Mouse (Mus musculus) layer of hippocampus, adult 2 months (tissue): Measurements from ENCODE around the gene Tcp11l2. TPM values are rescaled to one million over a fixed set of nuclear protein-coding genes. Genes with fewer than 3 reads are reported as not detected.

ENCODE experiments used
- DNase-seq, 2 experiments: peaks; one replicate each; pipeline ENCODE4 v3.0.0; 2022; ENCODE audit warnings: low spot score in 2 of 2
- H3K27ac ChIP-seq: fragments of 200-600 bp; 2 replicates; pipeline ENCODE4 v1.8.1; 2022
- H3K4me3 ChIP-seq: fragments of 200-600 bp; 2 replicates; pipeline ENCODE4 v1.8.1; 2022; ENCODE audit warnings: mild to moderate bottlenecking
- CTCF ChIP-seq: fragments of 200-600 bp; conservative IDR thresholded peaks from 2 replicates; pipeline ENCODE4 v1.8.1; 2022; ENCODE audit warnings: antibody characterized with exemption, mild to moderate bottlenecking, moderate library complexity
- long read RNA-seq, 2 experiments: library from polyadenylated mRNA; stranded (forward); transcript quantifications; one replicate each; pipeline ENCODE4 v2.0.0; 2021; ENCODE audit warnings: borderline mapping rate in 2 of 2
- total RNA-seq, 2 experiments: library from RNA; stranded (reverse); gene quantifications; 2 replicates each; pipeline ENCODE4 v1.2.3; 2021

The Tcp11l2 gene
- total RNA-seq = 10 to 100 TPM; 27.3 to 29.4 TPM
- long read RNA-seq, experiment 1, transcript Tcp11l2-201 (10 exons, 2,725 nt) = major isoform, 24 of 27 reads
- long read RNA-seq, experiment 1, partial matches to known transcripts = 1 of 27 reads
- long read RNA-seq, experiment 1, other reads (novel, unspliced or antisense) = 2 of 27 reads
- long read RNA-seq, experiment 2, transcript Tcp11l2-201 (10 exons, 2,725 nt) = major isoform, 26 of 31 reads
- long read RNA-seq, experiment 2, partial matches to known transcripts = 2 of 31 reads
- long read RNA-seq, experiment 2, other reads (novel, unspliced or antisense) = 3 of 31 reads

- peak within 1 kb of the TSS; percentile 99 for H3K27ac ChIP-seq
- H3K4me3 ChIP-seq = peak within 1 kb of the TSS; percentile 96
- peak; percentile 38 for TF ChIP-seq CTCF
- DNase-seq = peak; percentile 92 to 94
Measured at GRCm38 (mm10) chr10:84576395-84577070, at the start of gene Tcp11l2. TSS of gene Tcp11l2 (plus strand) at chr10:84576626.

DNA sequence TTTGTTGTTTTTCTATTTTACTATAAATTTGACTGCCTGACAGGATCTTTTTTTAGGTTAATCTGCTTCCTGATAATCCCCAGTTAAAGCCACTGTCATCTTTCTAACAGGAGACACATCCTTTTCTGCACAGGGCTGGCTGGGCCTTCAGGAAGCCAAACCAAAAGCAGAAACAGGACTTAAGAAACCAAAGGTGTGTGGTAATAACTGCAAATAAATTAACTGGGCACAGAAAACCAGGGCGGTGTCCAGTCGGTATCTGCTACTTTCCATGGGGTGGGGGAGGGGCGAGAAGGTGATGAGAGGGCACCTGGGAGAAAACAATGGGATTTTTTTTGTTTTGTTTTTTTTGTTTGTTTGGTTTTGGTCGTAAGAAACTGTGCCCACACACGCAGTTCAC is 49.4 kb upstream of the Tcp11l2 start:
- TF ChIP-seq CTCF = no peak
- no peak overlapping the region for H3K27ac ChIP-seq
- no peak for DNase-seq
- H3K4me3 ChIP-seq = no peak overlapping the region

DNA sequence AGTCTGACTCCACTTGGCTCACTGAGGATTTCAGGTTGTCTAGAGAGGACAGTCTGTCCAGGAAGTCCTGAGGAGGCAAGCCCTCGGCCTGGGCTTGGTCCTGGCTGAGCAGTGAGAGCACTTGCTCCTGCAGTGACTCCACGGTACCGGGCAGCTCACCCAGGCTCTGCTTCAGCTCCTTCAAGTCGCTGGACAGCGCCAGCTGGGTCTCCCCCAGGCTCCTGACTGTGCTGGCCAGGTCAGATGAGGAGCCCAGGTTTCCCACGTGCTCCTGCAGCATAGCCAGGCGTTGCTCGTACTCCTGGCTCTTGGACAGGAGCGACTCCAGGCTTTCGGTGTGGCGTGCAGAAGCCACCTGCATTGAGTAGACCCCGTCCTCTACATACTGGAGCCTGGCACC is 48.8 kb upstream of the Tcp11l2 start:
- no peak for TF ChIP-seq CTCF
- no peak for DNase-seq
- H3K4me3 ChIP-seq = no peak overlapping the region
- no peak overlapping the region for H3K27ac ChIP-seq

GRCm38 (mm10) chr10:84530388-84530787 is 46.0 kb upstream of the Tcp11l2 start:
- H3K4me3 ChIP-seq = no peak overlapping the region
- DNase-seq = no peak
- TF ChIP-seq CTCF = no peak

DNA sequence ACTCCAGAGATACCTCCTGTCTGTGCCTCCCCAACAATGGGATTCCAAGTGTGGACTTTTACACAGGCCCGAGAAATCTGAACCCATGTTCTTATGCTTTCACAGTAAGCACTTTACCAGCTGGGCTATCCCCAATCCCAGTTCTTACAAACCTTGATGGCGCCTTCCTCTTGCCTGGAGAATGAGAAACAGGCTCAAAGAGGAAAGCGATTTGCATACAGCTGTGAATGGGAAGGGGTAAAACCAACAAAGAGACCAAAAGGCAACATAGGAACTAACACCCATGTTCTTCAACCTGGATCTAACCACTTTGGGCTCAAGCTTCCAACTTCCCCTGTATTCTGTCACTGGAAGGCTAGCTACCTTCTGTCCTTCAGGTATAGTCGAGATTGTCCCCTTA is 44.9 kb upstream of the Tcp11l2 start:
- no peak for TF ChIP-seq CTCF
- Histone ChIP-seq H3K4me3 (no peak overlapping the region), H3K27ac (no peak overlapping the region)
- DNase-seq = no peak

More at GRCm38 (mm10) chr10:84530388-84530787, 46.0 kb upstream of the Tcp11l2 start:
- no peak overlapping the region for H3K27ac ChIP-seq

DNA sequence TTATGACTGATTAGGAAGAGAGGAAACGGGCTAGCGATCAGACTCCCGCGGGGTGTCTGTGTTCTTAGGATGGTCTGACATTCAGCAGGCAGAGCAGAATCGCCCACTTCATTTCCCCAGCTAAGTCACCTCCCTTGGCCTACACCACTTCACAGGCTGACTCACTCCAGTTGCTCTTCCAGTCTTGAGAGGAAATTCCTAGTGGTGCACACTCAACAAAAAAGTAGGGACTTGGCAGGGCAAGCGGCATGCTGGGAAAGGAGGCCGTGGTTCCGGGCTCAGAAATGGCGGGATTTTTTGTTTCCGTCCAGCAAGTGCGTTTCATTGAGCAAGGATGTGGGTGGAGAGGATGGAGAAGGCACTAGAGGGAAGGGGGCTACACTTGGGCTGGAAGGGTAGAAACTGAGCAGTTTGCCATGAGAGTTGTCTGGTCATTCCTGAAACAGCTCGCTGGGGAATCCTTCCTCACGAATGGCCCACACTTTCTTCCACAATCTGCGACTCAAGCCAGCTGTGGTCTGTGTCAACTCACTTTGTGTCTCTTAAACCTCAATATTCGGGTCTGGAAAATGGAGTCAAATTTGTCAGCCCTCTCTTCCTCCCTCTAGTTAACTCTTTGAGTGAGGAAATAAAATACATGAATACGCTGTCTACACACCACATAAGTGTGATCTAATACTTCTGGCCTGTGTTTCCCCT is 44.1 kb upstream of the Tcp11l2 start:
- TF ChIP-seq CTCF = no peak
- no peak for DNase-seq
- Histone ChIP-seq H3K27ac (peak overlapping the region; percentile 64; the same call in 1 of the 2 replicates), H3K4me3 (peak overlapping the region; percentile 66)

DNA sequence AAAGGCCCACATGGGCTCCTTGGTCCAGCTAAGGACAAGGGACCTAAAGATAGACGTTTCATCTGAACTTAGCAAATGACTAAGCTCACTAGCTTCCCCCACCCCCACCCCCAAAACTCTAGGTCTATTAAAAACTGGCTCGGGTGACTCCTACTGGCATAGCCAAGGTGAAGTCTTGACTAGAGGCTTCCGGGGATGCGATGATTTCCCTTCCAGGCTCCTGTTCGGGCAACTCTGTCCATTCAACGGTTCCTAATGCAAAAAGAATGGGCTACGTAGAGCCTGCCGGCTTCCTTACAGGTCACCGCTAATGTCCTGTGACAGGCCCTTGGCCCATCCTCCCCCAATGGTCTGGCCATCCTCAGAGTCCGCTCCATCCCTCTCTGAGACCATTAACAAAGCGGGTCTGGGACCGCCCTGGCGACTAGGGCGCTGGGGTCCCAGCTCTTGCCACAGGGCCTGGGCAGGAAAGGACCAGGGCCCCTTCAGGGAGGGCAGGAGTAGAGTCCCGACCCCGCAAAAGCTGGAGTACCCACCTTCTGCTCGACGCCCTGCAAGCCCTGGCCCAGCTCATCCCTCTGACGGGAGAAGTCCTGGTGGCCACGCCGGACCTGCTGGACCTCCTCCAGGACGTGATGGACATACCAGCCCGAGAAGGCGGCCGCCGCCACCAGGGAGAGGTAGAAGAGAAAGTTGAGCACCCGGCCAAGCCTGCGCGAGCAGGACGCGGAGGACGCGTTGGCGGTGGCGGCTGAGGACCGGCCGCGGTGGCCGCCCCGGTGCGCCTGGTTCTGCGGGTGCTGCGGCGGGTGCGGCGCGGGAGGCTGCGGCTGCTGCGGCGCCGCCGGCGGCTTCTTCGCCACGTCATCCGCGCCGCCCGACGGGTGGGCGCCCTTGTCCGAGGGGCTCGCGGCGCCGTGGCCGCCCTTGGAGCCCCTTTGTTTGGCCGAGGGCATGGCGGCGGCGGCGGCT is 43.2 kb upstream of the Tcp11l2 start:
- no peak for TF ChIP-seq CTCF
- Histone ChIP-seq H3K27ac (peak overlapping the region; percentile 64), H3K4me3 (peak overlapping the region; percentile 66)
- DNase-seq = no peak

DNA sequence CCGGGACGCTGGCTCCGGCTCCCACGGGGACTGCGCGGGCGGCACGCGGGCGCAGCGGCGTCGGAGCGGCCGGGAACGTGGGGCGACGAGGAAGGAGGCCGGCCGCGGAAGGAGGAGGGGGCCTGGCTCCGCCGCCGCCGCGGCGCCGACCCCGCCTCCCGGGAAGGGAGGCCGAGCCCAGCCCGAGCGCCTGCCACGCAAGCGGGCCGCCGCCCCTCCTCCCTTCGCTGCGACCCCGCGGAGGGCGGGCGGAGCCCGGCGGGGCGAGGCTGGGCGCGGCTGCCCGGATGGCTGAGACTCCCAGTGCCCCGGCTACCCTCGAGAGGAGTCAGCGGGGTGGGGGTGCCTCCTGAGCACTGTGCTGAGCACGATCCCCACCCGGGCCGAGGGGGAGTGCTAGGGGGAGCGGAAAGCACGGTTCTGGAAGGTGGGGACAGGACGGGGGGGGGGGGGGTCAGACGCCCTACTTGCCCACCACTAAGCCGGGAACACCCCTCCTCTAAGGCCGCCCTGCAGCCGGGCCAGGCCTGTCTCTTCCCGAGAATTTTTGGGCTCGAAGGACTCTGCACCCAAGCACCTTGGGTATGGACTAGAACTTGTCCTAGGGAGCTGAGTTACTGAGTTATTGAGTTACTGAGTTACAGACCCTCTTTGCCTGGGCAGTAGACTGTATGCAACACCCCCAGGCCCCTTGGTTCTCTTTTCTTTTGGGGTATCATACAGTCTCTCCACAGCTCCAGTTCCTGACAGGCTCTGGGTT is 42.3 kb upstream of the Tcp11l2 start, which contains the start of gene Ckap4:
TSS of gene Ckap4 (minus strand) at position 151 of the 760 bp plus-strand sequence.
- DNase-seq = peak in 1 of 2 experiments; percentile 51
- TF ChIP-seq CTCF = no peak
- peak within 1 kb of the TSS; percentile 64 for H3K27ac ChIP-seq
- H3K4me3 ChIP-seq = peak within 1 kb of the TSS; percentile 66

GRCm38 (mm10) chr10:84535458-84535857 is 41.0 kb upstream of the Tcp11l2 start:
- Histone ChIP-seq H3K4me3 (no peak overlapping the region), H3K27ac (peak overlapping the region; percentile 23; the same call in 1 of the 2 replicates)
- no peak for TF ChIP-seq CTCF
- no peak for DNase-seq

GRCm38 (mm10) chr10:84535859-84536258 is 40.6 kb upstream of the Tcp11l2 start:
- Histone ChIP-seq H3K27ac (0 out of 2 replicates have a peak overlapping the region, but pooled peaks have one; percentile 18), H3K4me3 (no peak overlapping the region)
- no peak for TF ChIP-seq CTCF
- DNase-seq = no peak

GRCm38 (mm10) chr10:84539651-84540050 is 36.8 kb upstream of the Tcp11l2 start:
- Histone ChIP-seq H3K27ac (no peak overlapping the region), H3K4me3 (no peak overlapping the region)
- DNase-seq = no peak
- TF ChIP-seq CTCF = no peak
